ENCODE assay signal across 8 mouse cellular contexts in the genomic region with DNA sequence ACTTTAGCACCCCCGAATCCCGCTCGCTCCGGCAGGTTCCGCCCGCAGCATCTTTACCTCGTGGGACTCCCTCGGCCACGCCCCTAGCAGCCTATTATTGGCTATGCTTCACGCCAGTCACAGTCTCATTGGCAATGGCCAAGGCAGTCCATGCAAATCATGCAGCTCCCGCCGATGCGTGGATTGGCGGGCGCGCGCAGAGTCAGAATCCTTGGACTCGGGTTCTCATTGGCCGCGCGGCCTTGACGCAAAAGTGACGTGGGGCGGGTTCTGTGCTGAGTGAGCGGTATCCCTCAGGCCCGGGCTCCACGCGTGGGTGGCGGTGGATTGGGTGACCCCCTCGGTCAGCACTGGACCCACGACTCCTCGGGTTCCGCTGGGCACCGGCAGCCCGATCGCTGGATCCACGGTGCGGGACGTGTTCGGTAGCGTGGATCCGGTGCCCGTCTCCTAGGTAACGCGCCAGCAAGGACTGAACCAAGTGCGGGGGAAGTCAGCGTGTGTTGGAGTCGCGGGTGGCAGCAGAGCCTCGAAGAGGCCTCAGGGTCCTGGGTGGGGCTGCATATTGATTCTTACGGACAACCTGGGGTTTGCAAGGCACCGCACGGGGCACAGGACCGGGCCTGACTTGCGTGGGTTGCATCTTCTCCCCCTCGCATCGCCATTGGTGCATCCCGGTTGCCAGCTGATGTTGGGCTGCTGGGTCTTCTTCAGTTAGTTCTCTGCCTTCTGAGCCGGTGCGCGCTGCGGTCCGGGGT. TPM values are rescaled to one million over a fixed set of nuclear protein-coding genes. Genes with fewer than 3 reads are reported as not detected.
A peak's percentile ranks its signal among the peaks of the same experiment; 100 is the strongest.
DNase-seq lines count a peak whose midpoint lies in the region; ATAC-seq and TF ChIP-seq lines count a peak whose summit lies in the region.

Gene Kcnab2, minus strand, starts transcription at position 406 of the 758 bp plus-strand sequence.

- H3K27me3 ChIP-seq in Patski, result no peaks in the 10 kb centered on the region
- peaks cover 6% of the 10 kb centered on the region; the same call in 1 of the 2 replicates for H3K27me3 ChIP-seq in hindbrain, embryonic 11.5 days (ENCODE audit: control insufficient read depth, insufficient read depth, low read length)
- H3K27me3 ChIP-seq in lung, embryonic 16.5 days (ENCODE audit: control insufficient read depth, insufficient read depth, low read depth, low read length), result peaks cover 3% of the 10 kb centered on the region; the same call in 1 of the 2 replicates
- no peaks in the 10 kb centered on the region for H3K27me3 ChIP-seq in thymus, adult 2 months (ENCODE audit: control insufficient read depth, insufficient read depth, low read length)

- TF ChIP-seq CTCF in Patski (IDR thresholded peaks at IDR 0.05), result no peak
- peak; percentile 28; the same call in 1 of the 2 replicates for TF ChIP-seq CTCF in thymus, adult 2 months (IDR thresholded peaks at IDR 0.05; ENCODE audit: borderline replicate concordance, control insufficient read depth, extremely low read depth, insufficient read depth, low read length, poor library complexity)

- peak within 1 kb of the TSS; percentile 86 for H3K4me2 ChIP-seq in hindbrain, embryonic 11.5 days (replicated peaks; ENCODE audit: low read depth, low read length)
- peak within 1 kb of the TSS; percentile 90 for H3K4me2 ChIP-seq in lung, embryonic 16.5 days (ENCODE audit: low read depth, low read length)

- POLR2A ChIA-PET in Patski (lab: Charles Lee), result no interaction called here

- under 1% methylated on average over 63 of the region's 63 CpGs for whole genome bisulfite sequencing in hindbrain, embryonic 11.5 days
- WGBS in lung, embryonic 16.5 days, result under 1% methylated on average over 63 of the region's 63 CpGs
- under 1% methylated on average over 63 of the region's 63 CpGs for whole genome bisulfite sequencing in thymus, adult 2 months

- peak within 1 kb of the TSS; percentile 93 for H3K9ac ChIP-seq in hindbrain, embryonic 11.5 days (ENCODE audit: low read depth, low read length)
- H3K9ac ChIP-seq in lung, embryonic 16.5 days (ENCODE audit: low read length), result peak within 1 kb of the TSS; percentile 84

- in situ Hi-C loops in Patski (cut with MboI; ENCODE audit: low pct_unique_long_range_greater_than_20kb), result loop anchor here (25.0 kb wide), 1 partner anchor 1760 kb away; no protein-coding TSS in a partner anchor

- H3K9me3 ChIP-seq in hindbrain, embryonic 11.5 days (ENCODE audit: control insufficient read depth, low read length), result no peaks in the 10 kb centered on the region
- no peaks in the 10 kb centered on the region for H3K9me3 ChIP-seq in lung, embryonic 16.5 days (ENCODE audit: control insufficient read depth, low read length)

- peak within 1 kb of the TSS; percentile 69 for H3K27ac ChIP-seq in hindbrain, embryonic 11.5 days (ENCODE audit: low read depth, low read length)
- peak within 1 kb of the TSS; percentile 20; the same call in 1 of the 2 replicates for H3K27ac ChIP-seq in lung, embryonic 16.5 days (ENCODE audit: low read length)
- no peak within 1 kb of the TSS for H3K27ac ChIP-seq in thymus, adult 2 months (ENCODE audit: control insufficient read depth, insufficient read depth, low read length)

- H3K36me3 ChIP-seq in hindbrain, embryonic 11.5 days (ENCODE audit: control insufficient read depth, insufficient read depth, low read length), result no peaks in the 10 kb centered on the region
- H3K36me3 ChIP-seq in lung, embryonic 16.5 days (ENCODE audit: control insufficient read depth, insufficient read depth, low read length), result no peaks in the 10 kb centered on the region
- H3K36me3 ChIP-seq in thymus, adult 2 months (ENCODE audit: control insufficient read depth, insufficient read depth, low read length), result no peaks in the 10 kb centered on the region

- peak within 1 kb of the TSS; percentile 73 for H3K4me3 ChIP-seq in hindbrain, embryonic 11.5 days (ENCODE audit: low read depth, low read length)
- peak within 1 kb of the TSS; percentile 84 for H3K4me3 ChIP-seq in lung, embryonic 16.5 days (ENCODE audit: low read length)
- peak within 1 kb of the TSS; percentile 65 for H3K4me3 ChIP-seq in thymus, adult 2 months (ENCODE audit: control insufficient read depth, insufficient read depth, low read length)

- TF ChIP-seq POLR2A in thymus, adult 2 months (IDR thresholded peaks at IDR 0.05; ENCODE audit: control insufficient read depth, extremely low read depth, insufficient read depth, low read length, poor library complexity), result peak; percentile 57; the same call in 1 of the 2 replicates

- ATAC-seq in Patski, result peak; percentile 94
- peak; percentile 96 for ATAC-seq in hindbrain, embryonic 11.5 days (ENCODE audit: low FRiP score)
- ATAC-seq in lung, embryonic 16.5 days (ENCODE audit: low read depth), result peak; percentile 98

- peaks cover 8% of the 10 kb centered on the region for H3K4me1 ChIP-seq in hindbrain, embryonic 11.5 days (replicated peaks; ENCODE audit: control insufficient read depth, insufficient read depth, low read length)
- peaks cover 6% of the 10 kb centered on the region for H3K4me1 ChIP-seq in lung, embryonic 16.5 days (replicated peaks; ENCODE audit: control insufficient read depth, insufficient read depth, low read length)
- peaks cover 17% of the 10 kb centered on the region for H3K4me1 ChIP-seq in thymus, adult 2 months (replicated peaks; ENCODE audit: control insufficient read depth, insufficient read depth, low read length)

- peak; percentile 79 for DNase-seq in Patski (ENCODE audit: low read depth, low spot score)
- peak; percentile 100 for DNase-seq in cerebellum, postnatal 10 days
- DNase-seq in frontal cortex, postnatal 10 days (ENCODE audit: low spot score in 2 of 2), result peak; percentile 99 to 100
- DNase-seq in hindbrain, embryonic 11.5 days (ENCODE audit: low spot score), result peak; percentile 99
- peak; percentile 100 for DNase-seq in layer of hippocampus, adult 9-11 months
- peak; percentile 98 for DNase-seq in ovary, adult 18-20 months (ENCODE audit: low spot score)
- DNase-seq in thymus, adult 2 months, result peak; percentile 100

- CTCF ChIA-PET in Patski (lab: Charles Lee), result no interaction called here

RNA-seq across cellular contexts. Expression of gene Kcnab2, which starts in this region (rescaled TPM):
- polyA plus RNA-seq in Patski (2021), result 5.6 TPM
- polyA plus RNA-seq in hindbrain, embryonic 11.5 days (2014; fragmentation: Nextera tagmentation; extraction: Ambion mirVana), result 9.2 and 11.1 TPM in 2 replicates
- 6.5 and 8.4 TPM in 2 replicates for polyA plus RNA-seq in lung, embryonic 16.5 days (2015; fragmentation: Nextera tagmentation; extraction: Ambion mirVana)
- 67.3 and 82.6 TPM in 2 replicates for polyA plus RNA-seq in thymus, adult 2 months (2012; rRNA removed)
